Mouse (Mus musculus) myocyte (in vitro differentiated cells): ENCODE measurements around the gene Stk33. TPM values are rescaled to one million over a fixed set of nuclear protein-coding genes. Genes with fewer than 3 reads are reported as not detected.

Experiments used
- H3K27me3 ChIP-seq: one replicate; pipeline ENCODE4 v1.6.1; 2011; ENCODE audit not compliant: control insufficient read depth, insufficient read depth, insufficient read length
- H3K36me3 ChIP-seq: one replicate; pipeline ENCODE4 v1.6.1; 2011; ENCODE audit not compliant: control insufficient read depth, insufficient read depth
- H3K4me2 ChIP-seq: one replicate; pipeline ENCODE4 v1.6.1; 2011; ENCODE audit warnings: low read depth, control low read depth
- H3K4me3 ChIP-seq: one replicate; pipeline ENCODE4 v1.5.1; 2011; ENCODE audit warnings: mild to moderate bottlenecking, control low read depth, moderate library complexity
- H3K79me2 ChIP-seq: one replicate; pipeline ENCODE4 v1.6.1; 2011; ENCODE audit not compliant: control insufficient read depth, insufficient read depth
- H3ac ChIP-seq: one replicate; pipeline ENCODE4 v1.6.1; 2011; ENCODE audit not compliant: control insufficient read depth, insufficient read length
- CEBPB ChIP-seq: IDR thresholded peaks from 2 replicates; pipeline ENCODE4 v1.6.1; 2011; ENCODE audit warnings: mild to moderate bottlenecking, moderate library complexity; ENCODE audit not compliant: poor library complexity, insufficient read depth, severe bottlenecking
- E2F4 ChIP-seq: IDR thresholded peaks from one replicate; pipeline ENCODE4 v1.6.1; 2011; ENCODE audit warnings: mild to moderate bottlenecking, control low read depth, moderate library complexity; ENCODE audit not compliant: insufficient read depth
- MAX ChIP-seq: IDR thresholded peaks from one replicate; pipeline ENCODE4 v1.6.1; 2011; ENCODE audit warnings: low read depth, mild to moderate bottlenecking, control low read depth
- MYOD1 ChIP-seq, 3 experiments: IDR thresholded peaks; one replicate each; pipeline ENCODE4 v1.6.1; 2011; ENCODE audit warnings: control low read depth in 2 of 3, low read depth in 2 of 3, mild to moderate bottlenecking in 2 of 3, moderate library complexity in 1 of 3; ENCODE audit not compliant: insufficient read length in 2 of 3, control insufficient read depth in 1 of 3
- MYOG ChIP-seq, 3 experiments: IDR thresholded peaks; one replicate each; pipeline ENCODE4 v1.6.1; 2011; ENCODE audit warnings: control low read depth in 2 of 3, low read depth in 2 of 3, mild to moderate bottlenecking in 2 of 3; ENCODE audit not compliant: insufficient read length in 2 of 3, control insufficient read depth in 1 of 3, insufficient read depth in 1 of 3
- POLR2A ChIP-seq: IDR thresholded peaks from one replicate; pipeline ENCODE4 v1.6.1; 2011; ENCODE audit warnings: low read depth, mild to moderate bottlenecking, control low read depth, moderate library complexity; ENCODE audit not compliant: insufficient read length
- POLR2AphosphoS2 ChIP-seq: IDR thresholded peaks from one replicate; pipeline ENCODE4 v1.6.1; 2011; ENCODE audit warnings: low read depth, control low read depth; ENCODE audit not compliant: insufficient read length
- REST ChIP-seq: IDR thresholded peaks from one replicate; pipeline ENCODE4 v1.6.1; 2011; ENCODE audit warnings: mild to moderate bottlenecking, control low read depth, moderate library complexity; ENCODE audit not compliant: insufficient read depth, insufficient read length
- SRF ChIP-seq: IDR thresholded peaks from one replicate; pipeline ENCODE4 v1.6.1; 2011; ENCODE audit warnings: low read depth; ENCODE audit not compliant: control insufficient read depth, insufficient read length
- TCF12 ChIP-seq: IDR thresholded peaks from one replicate; pipeline ENCODE4 v1.6.1; 2011; ENCODE audit warnings: mild to moderate bottlenecking, control low read depth; ENCODE audit not compliant: poor library complexity, insufficient read depth, severe bottlenecking
- TCF3 ChIP-seq: IDR thresholded peaks from one replicate; pipeline ENCODE4 v1.6.1; 2011; ENCODE audit warnings: low read depth, control low read depth; ENCODE audit not compliant: insufficient read length
- USF1 ChIP-seq: IDR thresholded peaks from one replicate; pipeline ENCODE4 v1.6.1; 2011; ENCODE audit warnings: low read depth, mild to moderate bottlenecking, control low read depth, moderate library complexity
- polyA plus RNA-seq: library from polyadenylated mRNA; unstranded; fragments of >200 nt; fragmentation: generic; extraction: Trizol; gene quantifications from one replicate; pipeline ENCODE4 v1.2.1, GENCODE M21; 2012; ENCODE audit warnings: missing spikeins

Gene Stk33
- polyA plus RNA-seq, 1 experiment: 0.04 TPM

GRCm38 (mm10) chr7:109275901-109276300 lies 163.0 kb downstream of the Stk33 start:
- Histone ChIP-seq H3K4me2 (no peak overlapping the region), H3K79me2 (no peaks in the 10 kb centered on the region), H3ac (no peak overlapping the region), H3K36me3 (no peaks in the 10 kb centered on the region), H3K4me3 (no peak overlapping the region), H3K27me3 (no peaks in the 10 kb centered on the region)
- TF ChIP-seq POLR2A (no peak), TCF12 (no peak), USF1 (no peak)

GRCm38 (mm10) chr7:109275151-109275550 lies 163.7 kb downstream of the Stk33 start:
- H3K27me3 ChIP-seq: no peaks in the 10 kb centered on the region
- no peaks in the 10 kb centered on the region for H3K79me2 ChIP-seq
- no peak overlapping the region for H3ac ChIP-seq
- no peak overlapping the region for H3K4me3 ChIP-seq
- H3K4me2 ChIP-seq: no peak overlapping the region
- H3K36me3 ChIP-seq: no peaks in the 10 kb centered on the region
- TF ChIP-seq USF1 (no peak), MYOD1 (IDR thresholded peaks at IDR 0.05; ENCODE audit: control insufficient read depth in 1 of 3, insufficient read length in 2 of 3, low read depth in 2 of 3) (no peak), POLR2AphosphoS2 (no peak), SRF (no peak)

- Histone ChIP-seq H3K4me3 (no peak overlapping the region), H3K27me3 (no peaks in the 10 kb centered on the region), H3K36me3 (no peaks in the 10 kb centered on the region), H3ac (no peak overlapping the region), H3K79me2 (no peaks in the 10 kb centered on the region), H3K4me2 (no peak overlapping the region)
- no peak for TF ChIP-seq POLR2A
- no peak for TF ChIP-seq MYOD1 (IDR thresholded peaks at IDR 0.05; ENCODE audit: control insufficient read depth in 1 of 3, insufficient read length in 2 of 3, low read depth in 2 of 3)
Observed at GRCm38 (mm10) chr7:109274289-109274688, 164.6 kb downstream of the Stk33 start.

GRCm38 (mm10) chr7:109269046-109269445 lies 169.8 kb downstream of the Stk33 start:
- H3K27me3 ChIP-seq: no peaks in the 10 kb centered on the region
- H3K4me3 ChIP-seq: no peak overlapping the region
- H3K79me2 ChIP-seq: no peaks in the 10 kb centered on the region
- H3K36me3 ChIP-seq: no peaks in the 10 kb centered on the region
- no peak overlapping the region for H3ac ChIP-seq
- TF ChIP-seq CEBPB (no peak), E2F4 (no peak), TCF3 (no peak), REST (no peak)
- no peak overlapping the region for H3K4me2 ChIP-seq

GRCm38 (mm10) chr7:109267370-109267769 lies 171.5 kb downstream of the Stk33 start:
- Histone ChIP-seq H3K36me3 (no peaks in the 10 kb centered on the region), H3ac (no peak overlapping the region), H3K79me2 (no peaks in the 10 kb centered on the region), H3K4me2 (no peak overlapping the region), H3K27me3 (no peaks in the 10 kb centered on the region), H3K4me3 (no peak overlapping the region)
- TF ChIP-seq REST (no peak), SRF (no peak), MYOD1 (IDR thresholded peaks at IDR 0.05; ENCODE audit: control insufficient read depth in 1 of 3, insufficient read length in 2 of 3, low read depth in 2 of 3) (no peak)

- Histone ChIP-seq H3K4me3 (no peak overlapping the region), H3K36me3 (no peaks in the 10 kb centered on the region), H3K27me3 (no peaks in the 10 kb centered on the region), H3ac (no peak overlapping the region), H3K79me2 (no peaks in the 10 kb centered on the region), H3K4me2 (no peak overlapping the region)
- no peak for TF ChIP-seq POLR2AphosphoS2
- TF ChIP-seq E2F4: no peak
- no peak for TF ChIP-seq POLR2A
- no peak for TF ChIP-seq SRF
- no peak for TF ChIP-seq TCF12
- TF ChIP-seq TCF3: no peak
- TF ChIP-seq MAX: no peak
- TF ChIP-seq REST: no peak
- TF ChIP-seq USF1: no peak
Observed at GRCm38 (mm10) chr7:109266181-109266580, 172.7 kb downstream of the Stk33 start.

GRCm38 (mm10) chr7:109265606-109266005 lies 173.3 kb downstream of the Stk33 start:
- Histone ChIP-seq H3K79me2 (no peaks in the 10 kb centered on the region), H3ac (no peak overlapping the region), H3K36me3 (no peaks in the 10 kb centered on the region), H3K4me2 (no peak overlapping the region), H3K4me3 (no peak overlapping the region), H3K27me3 (no peaks in the 10 kb centered on the region)
- TF ChIP-seq E2F4: no peak
- TF ChIP-seq TCF12: no peak
- no peak for TF ChIP-seq POLR2A
- TF ChIP-seq CEBPB: no peak
- no peak for TF ChIP-seq USF1
- no peak for TF ChIP-seq REST
- no peak for TF ChIP-seq MAX
- TF ChIP-seq POLR2AphosphoS2: no peak
- no peak for TF ChIP-seq MYOG (IDR thresholded peaks at IDR 0.05; ENCODE audit: control insufficient read depth in 1 of 3, insufficient read depth in 1 of 3, insufficient read length in 2 of 3, low read depth in 2 of 3)
- no peak for TF ChIP-seq MYOD1 (IDR thresholded peaks at IDR 0.05; ENCODE audit: control insufficient read depth in 1 of 3, insufficient read length in 2 of 3, low read depth in 2 of 3)
- no peak for TF ChIP-seq TCF3
- TF ChIP-seq SRF: no peak
